Mouse (Mus musculus): Measurements from ENCODE around the gene A830031A19Rik. TPM values are rescaled to one million over a fixed set of nuclear protein-coding genes. Genes with fewer than 3 reads are reported as not detected.

A830031A19Rik gene
- polyA plus RNA-seq, 1 experiment: 1.2 TPM

- DNase-seq (ENCODE audit: extremely low spot score in 1 of 2, low spot score in 1 of 2): no peak
These were observed 21.6 kb upstream of the A830031A19Rik start for GRCm38 (mm10) chr11:24096483-24096882.

- no peak for DNase-seq (ENCODE audit: extremely low spot score in 1 of 2, low spot score in 1 of 2)
These were observed 21.0 kb upstream of the A830031A19Rik start for GRCm38 (mm10) chr11:24095656-24096353.

GRCm38 (mm10) chr11:24095236-24095635 lies 20.4 kb upstream of the A830031A19Rik start:
- no peak for DNase-seq (ENCODE audit: extremely low spot score in 1 of 2, low spot score in 1 of 2)

GRCm38 (mm10) chr11:24094086-24094487 lies 19.2 kb upstream of the A830031A19Rik start:
- DNase-seq (ENCODE audit: extremely low spot score in 1 of 2, low spot score in 1 of 2): no peak

- DNase-seq (ENCODE audit: extremely low spot score in 1 of 2, low spot score in 1 of 2): no peak
These were observed 17.8 kb upstream of the A830031A19Rik start for GRCm38 (mm10) chr11:24092618-24093017.

- no peak for DNase-seq (ENCODE audit: extremely low spot score in 1 of 2, low spot score in 1 of 2)
These were observed 16.7 kb upstream of the A830031A19Rik start for GRCm38 (mm10) chr11:24091393-24092080.

- no peak for DNase-seq (ENCODE audit: extremely low spot score in 1 of 2, low spot score in 1 of 2)
These were observed 15.6 kb upstream of the A830031A19Rik start for GRCm38 (mm10) chr11:24090443-24090842.

GRCm38 (mm10) chr11:24087069-24087468 lies 12.2 kb upstream of the A830031A19Rik start:
- DNase-seq (ENCODE audit: extremely low spot score in 1 of 2, low spot score in 1 of 2): no peak

GRCm38 (mm10) chr11:24085986-24086385 lies 11.1 kb upstream of the A830031A19Rik start:
- DNase-seq (ENCODE audit: extremely low spot score in 1 of 2, low spot score in 1 of 2): no peak

- no peak for DNase-seq (ENCODE audit: extremely low spot score in 1 of 2, low spot score in 1 of 2)
These were observed 9.7 kb upstream of the A830031A19Rik start for GRCm38 (mm10) chr11:24084590-24084989.

- no peak for DNase-seq (ENCODE audit: extremely low spot score in 1 of 2, low spot score in 1 of 2)
These were observed 9.2 kb upstream of the A830031A19Rik start for GRCm38 (mm10) chr11:24084077-24084476.

GRCm38 (mm10) chr11:24083423-24083822 lies 8.6 kb upstream of the A830031A19Rik start:
- no peak for DNase-seq (ENCODE audit: extremely low spot score in 1 of 2, low spot score in 1 of 2)

GRCm38 (mm10) chr11:24083076-24083405 lies 8.2 kb upstream of the A830031A19Rik start:
- no peak for DNase-seq (ENCODE audit: extremely low spot score in 1 of 2, low spot score in 1 of 2)

- no peak for DNase-seq (ENCODE audit: extremely low spot score in 1 of 2, low spot score in 1 of 2)
These were observed 7.7 kb upstream of the A830031A19Rik start for GRCm38 (mm10) chr11:24082385-24083075.

GRCm38 (mm10) chr11:24081687-24082384 lies 7.0 kb upstream of the A830031A19Rik start:
- no peak for DNase-seq (ENCODE audit: extremely low spot score in 1 of 2, low spot score in 1 of 2)

- peak in 1 of 2 experiments; percentile 87 for DNase-seq (ENCODE audit: extremely low spot score in 1 of 2, low spot score in 1 of 2)
These were observed 6.3 kb upstream of the A830031A19Rik start for GRCm38 (mm10) chr11:24081016-24081686.

- DNase-seq (ENCODE audit: extremely low spot score in 1 of 2, low spot score in 1 of 2): no peak
These were observed 5.7 kb upstream of the A830031A19Rik start for GRCm38 (mm10) chr11:24080541-24080940.

- DNase-seq (ENCODE audit: extremely low spot score in 1 of 2, low spot score in 1 of 2): no peak
These were observed 4.8 kb upstream of the A830031A19Rik start for GRCm38 (mm10) chr11:24079392-24080391.

- no peak for DNase-seq (ENCODE audit: extremely low spot score in 1 of 2, low spot score in 1 of 2)
These were observed 4.0 kb upstream of the A830031A19Rik start for GRCm38 (mm10) chr11:24078706-24079316.

All from frontal cortex, adult 2 months (tissue).